Mouse (Mus musculus): ENCODE measurements around the gene Gm5089. TPM values are rescaled to one million over a fixed set of nuclear protein-coding genes. Genes with fewer than 3 reads are reported as not detected.

Gene Gm5089
- polyA plus RNA-seq, 1 experiment from 2014 or later = not detected

- no peak for TF ChIP-seq EP300 (optimal IDR thresholded peaks at IDR 0.05)
- TF ChIP-seq CTCF (IDR thresholded peaks at IDR 0.05; ENCODE audit: low read depth) = no peak
- DNase-seq (ENCODE audit: low spot score) (no peak), ATAC-seq (ENCODE audit: low FRiP score, low TSS enrichment) (no peak)
- no peaks in the 10 kb centered on the region for H3K4me1 ChIP-seq (replicated peaks; ENCODE audit: control insufficient read depth, insufficient read depth)
- WGBS = 85% methylated on average over 4 of the region's 4 CpGs
- H3K4me3 ChIP-seq (ENCODE audit: low read depth, low read length) = no peak overlapping the region
- no peaks in the 10 kb centered on the region for H3K9me3 ChIP-seq (ENCODE audit: control insufficient read depth, low read length)
- no peak overlapping the region for H3K9ac ChIP-seq (ENCODE audit: low read length)
- no peak overlapping the region for H3K4me2 ChIP-seq (replicated peaks; ENCODE audit: low read depth)
- H3K27me3 ChIP-seq (ENCODE audit: control insufficient read depth, insufficient read depth, low read length) = peaks cover 11% of the 10 kb centered on the region; the same call in 1 of the 2 replicates
- no peak overlapping the region for H3K27ac ChIP-seq (replicated peaks)
- H3K36me3 ChIP-seq (ENCODE audit: control insufficient read depth, insufficient read depth, low read length) = no peaks in the 10 kb centered on the region
Observed at GRCm38 (mm10) chr14:122455562-122455958, 4.6 kb upstream of the Gm5089 start.

GRCm38 (mm10) chr14:122454901-122455561 is 4.1 kb upstream of the Gm5089 start:
- no peaks in the 10 kb centered on the region for H3K9me3 ChIP-seq (ENCODE audit: control insufficient read depth, low read length)
- no peaks in the 10 kb centered on the region for H3K4me1 ChIP-seq (replicated peaks; ENCODE audit: control insufficient read depth, insufficient read depth)
- H3K4me2 ChIP-seq (replicated peaks; ENCODE audit: low read depth) = no peak overlapping the region
- no peak for DNase-seq (ENCODE audit: low spot score)
- ATAC-seq (ENCODE audit: low FRiP score, low TSS enrichment) = no peak
- no peak overlapping the region for H3K4me3 ChIP-seq (ENCODE audit: low read depth, low read length)
- H3K9ac ChIP-seq (ENCODE audit: low read length) = no peak overlapping the region
- H3K27ac ChIP-seq (replicated peaks) = no peak overlapping the region
- peaks cover 14% of the 10 kb centered on the region; the same call in 1 of the 2 replicates for H3K27me3 ChIP-seq (ENCODE audit: control insufficient read depth, insufficient read depth, low read length)
- 63% methylated on average over 10 of the region's 10 CpGs for WGBS
- H3K36me3 ChIP-seq (ENCODE audit: control insufficient read depth, insufficient read depth, low read length) = no peaks in the 10 kb centered on the region
- TF ChIP-seq EP300 (optimal IDR thresholded peaks at IDR 0.05) = no peak
- TF ChIP-seq CTCF (IDR thresholded peaks at IDR 0.05; ENCODE audit: low read depth) = no peak

- ATAC-seq (ENCODE audit: low FRiP score, low TSS enrichment) (no peak), DNase-seq (ENCODE audit: low spot score) (no peak)
- H3K9me3 ChIP-seq (ENCODE audit: control insufficient read depth, low read length) = no peaks in the 10 kb centered on the region
- no peak for TF ChIP-seq CTCF (IDR thresholded peaks at IDR 0.05; ENCODE audit: low read depth)
- no peak for TF ChIP-seq EP300 (optimal IDR thresholded peaks at IDR 0.05)
- peak overlapping the region; percentile 33 for H3K4me3 ChIP-seq (ENCODE audit: low read depth, low read length)
- H3K27ac ChIP-seq (replicated peaks) = no peak overlapping the region
- H3K4me1 ChIP-seq (replicated peaks; ENCODE audit: control insufficient read depth, insufficient read depth) = no peaks in the 10 kb centered on the region
- H3K36me3 ChIP-seq (ENCODE audit: control insufficient read depth, insufficient read depth, low read length) = no peaks in the 10 kb centered on the region
- peak overlapping the region; percentile 45 for H3K4me2 ChIP-seq (replicated peaks; ENCODE audit: low read depth)
- WGBS = 23% methylated on average over 12 of the region's 12 CpGs
- peaks cover 17% of the 10 kb centered on the region; the same call in 1 of the 2 replicates for H3K27me3 ChIP-seq (ENCODE audit: control insufficient read depth, insufficient read depth, low read length)
- H3K9ac ChIP-seq (ENCODE audit: low read length) = no peak overlapping the region
Observed at GRCm38 (mm10) chr14:122453996-122454738, 3.3 kb upstream of the Gm5089 start.

GRCm38 (mm10) chr14:122453388-122453995 is 2.6 kb upstream of the Gm5089 start:
- DNase-seq (ENCODE audit: low spot score) = no peak
- H3K27me3 ChIP-seq (ENCODE audit: control insufficient read depth, insufficient read depth, low read length) = peaks cover 17% of the 10 kb centered on the region; the same call in 1 of the 2 replicates
- 9% methylated on average over 32 of the region's 32 CpGs for WGBS

GRCm38 (mm10) chr14:122452701-122453387 is 1.9 kb upstream of the Gm5089 start:
- H3K4me2 ChIP-seq (replicated peaks; ENCODE audit: low read depth) = no peak overlapping the region; the same call in 1 of the 2 replicates
- H3K9ac ChIP-seq (ENCODE audit: low read length) = no peak overlapping the region

More at GRCm38 (mm10) chr14:122453388-122453995, 2.6 kb upstream of the Gm5089 start:
- TF ChIP-seq CTCF (IDR thresholded peaks at IDR 0.05; ENCODE audit: low read depth) (peak; percentile 30; the same call in 1 of the 2 replicates), EP300 (optimal IDR thresholded peaks at IDR 0.05) (no peak)
- H3K27ac ChIP-seq (replicated peaks) = no peak overlapping the region
- no peak overlapping the region for H3K9ac ChIP-seq (ENCODE audit: low read length)
- H3K4me2 ChIP-seq (replicated peaks; ENCODE audit: low read depth) = peak overlapping the region; percentile 45
- no peak for ATAC-seq (ENCODE audit: low FRiP score, low TSS enrichment)
- H3K9me3 ChIP-seq (ENCODE audit: control insufficient read depth, low read length) = no peaks in the 10 kb centered on the region
- no peaks in the 10 kb centered on the region for H3K4me1 ChIP-seq (replicated peaks; ENCODE audit: control insufficient read depth, insufficient read depth)
- H3K4me3 ChIP-seq (ENCODE audit: low read depth, low read length) = peak overlapping the region; percentile 33
- no peaks in the 10 kb centered on the region for H3K36me3 ChIP-seq (ENCODE audit: control insufficient read depth, insufficient read depth, low read length)

More at GRCm38 (mm10) chr14:122452701-122453387, 1.9 kb upstream of the Gm5089 start:
- Histone ChIP-seq H3K27ac (replicated peaks) (no peak overlapping the region), H3K4me3 (ENCODE audit: low read depth, low read length) (no peak overlapping the region), H3K36me3 (ENCODE audit: control insufficient read depth, insufficient read depth, low read length) (no peaks in the 10 kb centered on the region), H3K9me3 (ENCODE audit: control insufficient read depth, low read length) (no peaks in the 10 kb centered on the region), H3K27me3 (ENCODE audit: control insufficient read depth, insufficient read depth, low read length) (peaks cover 17% of the 10 kb centered on the region; the same call in 1 of the 2 replicates), H3K4me1 (replicated peaks; ENCODE audit: control insufficient read depth, insufficient read depth) (no peaks in the 10 kb centered on the region)
- WGBS = 48% methylated on average over 13 of the region's 13 CpGs
- ATAC-seq (ENCODE audit: low FRiP score, low TSS enrichment) = no peak
- no peak for TF ChIP-seq CTCF (IDR thresholded peaks at IDR 0.05; ENCODE audit: low read depth)
- TF ChIP-seq EP300 (optimal IDR thresholded peaks at IDR 0.05) = no peak
- DNase-seq (ENCODE audit: low spot score) = no peak
